Mouse (Mus musculus): ENCODE results near the gene Serpine3. TPM values are rescaled to one million over a fixed set of nuclear protein-coding genes. Genes with fewer than 3 reads are reported as not detected.
"Not testable (repeated sequence)": the region's sequence is repeated elsewhere in the genome, so short reads cannot be mapped to it uniquely, and the experiment has no call there.

Gene Serpine3
- polyA plus RNA-seq, 1 experiment from 2014 or later = not detected

- no peak for DNase-seq (ENCODE audit: low spot score)
- H3K4me1 ChIP-seq (ENCODE audit: insufficient read depth, low read depth, low read length) = no peaks in the 10 kb centered on the region
- H3K27ac ChIP-seq (ENCODE audit: low read length) = no peak overlapping the region
- H3K27me3 ChIP-seq (replicated peaks; ENCODE audit: insufficient read depth, low read length) = no peaks in the 10 kb centered on the region
- no peaks in the 10 kb centered on the region for H3K9me3 ChIP-seq (ENCODE audit: low read length)
- H3K4me2 ChIP-seq (replicated peaks; ENCODE audit: low read depth, low read length) = no peak overlapping the region
- ATAC-seq = no peak
- no peaks in the 10 kb centered on the region for H3K36me3 ChIP-seq (ENCODE audit: insufficient read depth, low read length)
- H3K9ac ChIP-seq (replicated peaks; ENCODE audit: low read depth) = no peak overlapping the region
- no peak overlapping the region for H3K4me3 ChIP-seq (ENCODE audit: low read depth, low read length)
- 82% methylated on average over 5 of the region's 5 CpGs for WGBS
- no peak for TF ChIP-seq EP300 (IDR thresholded peaks at IDR 0.05)
- TF ChIP-seq CTCF (IDR thresholded peaks at IDR 0.05) = no peak
Measured at GRCm38 (mm10) chr14:62639551-62639950, 23.9 kb upstream of the Serpine3 start.

GRCm38 (mm10) chr14:62640396-62640795 is 23.1 kb upstream of the Serpine3 start:
- DNase-seq (ENCODE audit: low spot score) (no peak), ATAC-seq (no peak)
- no peak overlapping the region for H3K4me2 ChIP-seq (replicated peaks; ENCODE audit: low read depth, low read length)
- H3K9ac ChIP-seq (replicated peaks; ENCODE audit: low read depth) = no peak overlapping the region
- H3K36me3 ChIP-seq (ENCODE audit: insufficient read depth, low read length) = no peaks in the 10 kb centered on the region
- no peak for TF ChIP-seq CTCF (IDR thresholded peaks at IDR 0.05)
- no peak for TF ChIP-seq EP300 (IDR thresholded peaks at IDR 0.05)
- no peak overlapping the region for H3K27ac ChIP-seq (ENCODE audit: low read length)
- H3K9me3 ChIP-seq (ENCODE audit: low read length) = no peaks in the 10 kb centered on the region
- H3K27me3 ChIP-seq (replicated peaks; ENCODE audit: insufficient read depth, low read length) = no peaks in the 10 kb centered on the region
- no peaks in the 10 kb centered on the region for H3K4me1 ChIP-seq (ENCODE audit: insufficient read depth, low read depth, low read length)
- 66% methylated on average over 4 of the region's 4 CpGs for WGBS
- no peak overlapping the region for H3K4me3 ChIP-seq (ENCODE audit: low read depth, low read length)

- 53% methylated on average over 5 of the region's 7 CpGs for WGBS
- DNase-seq (ENCODE audit: low spot score) = peak; percentile 66
- not testable (repeated sequence) for H3K4me1 ChIP-seq (ENCODE audit: insufficient read depth, low read depth, low read length); H3K36me3 ChIP-seq (ENCODE audit: insufficient read depth, low read length); H3K4me2 ChIP-seq (replicated peaks; ENCODE audit: low read depth, low read length); H3K27ac ChIP-seq (ENCODE audit: low read length); H3K4me3 ChIP-seq (ENCODE audit: low read depth, low read length); H3K9ac ChIP-seq (replicated peaks; ENCODE audit: low read depth); H3K9me3 ChIP-seq (ENCODE audit: low read length); H3K27me3 ChIP-seq (replicated peaks; ENCODE audit: insufficient read depth, low read length)
- ATAC-seq = peak; percentile 93
- 0 out of 2 replicates have a peak, but pooled peaks have one; percentile 45 for TF ChIP-seq EP300 (IDR thresholded peaks at IDR 0.05)
Measured at GRCm38 (mm10) chr14:62642368-62642767, 21.1 kb upstream of the Serpine3 start.

- no peak for TF ChIP-seq EP300 (IDR thresholded peaks at IDR 0.05)
- TF ChIP-seq CTCF (IDR thresholded peaks at IDR 0.05) = no peak
- 85% methylated on average over 6 of the region's 6 CpGs for WGBS
- H3K27me3 ChIP-seq (replicated peaks; ENCODE audit: insufficient read depth, low read length) = no peaks in the 10 kb centered on the region
- no peak overlapping the region for H3K9ac ChIP-seq (replicated peaks; ENCODE audit: low read depth)
- H3K4me2 ChIP-seq (replicated peaks; ENCODE audit: low read depth, low read length) = no peak overlapping the region
- no peak for DNase-seq (ENCODE audit: low spot score)
- H3K27ac ChIP-seq (ENCODE audit: low read length) = no peak overlapping the region
- no peak for ATAC-seq
- H3K36me3 ChIP-seq (ENCODE audit: insufficient read depth, low read length) = no peaks in the 10 kb centered on the region
- H3K4me1 ChIP-seq (ENCODE audit: insufficient read depth, low read depth, low read length) = no peaks in the 10 kb centered on the region
- H3K9me3 ChIP-seq (ENCODE audit: low read length) = no peaks in the 10 kb centered on the region
- H3K4me3 ChIP-seq (ENCODE audit: low read depth, low read length) = no peak overlapping the region
Measured at GRCm38 (mm10) chr14:62648405-62648804, 15.1 kb upstream of the Serpine3 start.

GRCm38 (mm10) chr14:62650376-62650775 is 13.1 kb upstream of the Serpine3 start:
- no peak overlapping the region for H3K9ac ChIP-seq (replicated peaks; ENCODE audit: low read depth)
- TF ChIP-seq EP300 (IDR thresholded peaks at IDR 0.05) = no peak
- TF ChIP-seq CTCF (IDR thresholded peaks at IDR 0.05) = no peak
- ATAC-seq = no peak
- DNase-seq (ENCODE audit: low spot score) = no peak
- H3K27ac ChIP-seq (ENCODE audit: low read length) = no peak overlapping the region
- H3K36me3 ChIP-seq (ENCODE audit: insufficient read depth, low read length) = no peaks in the 10 kb centered on the region
- H3K4me1 ChIP-seq (ENCODE audit: insufficient read depth, low read depth, low read length) = no peaks in the 10 kb centered on the region
- WGBS = 62% methylated on average over 3 of the region's 3 CpGs
- H3K4me2 ChIP-seq (replicated peaks; ENCODE audit: low read depth, low read length) = no peak overlapping the region
- no peak overlapping the region for H3K4me3 ChIP-seq (ENCODE audit: low read depth, low read length)
- no peaks in the 10 kb centered on the region for H3K9me3 ChIP-seq (ENCODE audit: low read length)
- no peaks in the 10 kb centered on the region for H3K27me3 ChIP-seq (replicated peaks; ENCODE audit: insufficient read depth, low read length)

- no peak overlapping the region for H3K4me3 ChIP-seq (ENCODE audit: low read depth, low read length)
- ATAC-seq (no peak), DNase-seq (ENCODE audit: low spot score) (no peak)
- H3K4me1 ChIP-seq (ENCODE audit: insufficient read depth, low read depth, low read length) = no peaks in the 10 kb centered on the region
- no peak overlapping the region for H3K9ac ChIP-seq (replicated peaks; ENCODE audit: low read depth)
- no peak overlapping the region for H3K27ac ChIP-seq (ENCODE audit: low read length)
- H3K4me2 ChIP-seq (replicated peaks; ENCODE audit: low read depth, low read length) = no peak overlapping the region
- WGBS = 82% methylated on average over 3 of the region's 3 CpGs
- H3K27me3 ChIP-seq (replicated peaks; ENCODE audit: insufficient read depth, low read length) = no peaks in the 10 kb centered on the region
- H3K36me3 ChIP-seq (ENCODE audit: insufficient read depth, low read length) = no peaks in the 10 kb centered on the region
- TF ChIP-seq CTCF (IDR thresholded peaks at IDR 0.05) (no peak), EP300 (IDR thresholded peaks at IDR 0.05) (no peak)
- H3K9me3 ChIP-seq (ENCODE audit: low read length) = no peaks in the 10 kb centered on the region
Measured at GRCm38 (mm10) chr14:62651771-62652170, 11.7 kb upstream of the Serpine3 start.

- H3K4me1 ChIP-seq (ENCODE audit: insufficient read depth, low read depth, low read length) = no peaks in the 10 kb centered on the region
- no peaks in the 10 kb centered on the region for H3K9me3 ChIP-seq (ENCODE audit: low read length)
- H3K36me3 ChIP-seq (ENCODE audit: insufficient read depth, low read length) = no peaks in the 10 kb centered on the region
- DNase-seq (ENCODE audit: low spot score) (no peak), ATAC-seq (no peak)
- H3K27ac ChIP-seq (ENCODE audit: low read length) = no peak overlapping the region
- WGBS = 80% methylated on average over 7 of the region's 7 CpGs
- H3K4me3 ChIP-seq (ENCODE audit: low read depth, low read length) = no peak overlapping the region
- no peak for TF ChIP-seq EP300 (IDR thresholded peaks at IDR 0.05)
- TF ChIP-seq CTCF (IDR thresholded peaks at IDR 0.05) = no peak
- no peaks in the 10 kb centered on the region for H3K27me3 ChIP-seq (replicated peaks; ENCODE audit: insufficient read depth, low read length)
- no peak overlapping the region for H3K4me2 ChIP-seq (replicated peaks; ENCODE audit: low read depth, low read length)
- no peak overlapping the region for H3K9ac ChIP-seq (replicated peaks; ENCODE audit: low read depth)
Measured at GRCm38 (mm10) chr14:62655996-62656395, 7.5 kb upstream of the Serpine3 start.

Measured in lung, postnatal 0 days (tissue).